Mouse (Mus musculus): ENCODE results near the gene Tusc1. TPM values are rescaled to one million over a fixed set of nuclear protein-coding genes. Genes with fewer than 3 reads are reported as not detected.
A peak's percentile ranks its signal among the peaks of the same experiment; 100 is the strongest.

Gene Tusc1
- total RNA-seq (2015; ENCODE audit: low replicate concordance) (28.5 and 42.5 TPM in 2 replicates), total RNA-seq (2017; ENCODE audit: low replicate concordance) (8.5 and 15.9 TPM in 2 replicates)

GRCm38 (mm10) chr4:93335118-93336003, at the start of gene Tusc1:
Gene Tusc1, minus strand, starts transcription at chr4:93335511.
- peak; percentile 78 for ATAC-seq (replicated peaks; ENCODE audit: low FRiP score, poor library complexity, severe bottlenecking)

- ATAC-seq (replicated peaks; ENCODE audit: low FRiP score, poor library complexity, severe bottlenecking): peak; percentile 77
Measured at GRCm38 (mm10) chr4:93352930-93353329, 17.6 kb upstream of the Tusc1 start.

GRCm38 (mm10) chr4:93344357-93344756, 9.0 kb upstream of the Tusc1 start:
- ATAC-seq (replicated peaks; ENCODE audit: low FRiP score, poor library complexity, severe bottlenecking): no peak

- ATAC-seq (replicated peaks; ENCODE audit: low FRiP score, poor library complexity, severe bottlenecking): no peak
Measured at GRCm38 (mm10) chr4:93341568-93341967, 6.3 kb upstream of the Tusc1 start.

GRCm38 (mm10) chr4:93337977-93338376, 2.7 kb upstream of the Tusc1 start:
- no peak for ATAC-seq (replicated peaks; ENCODE audit: low FRiP score, poor library complexity, severe bottlenecking)

- ATAC-seq (replicated peaks; ENCODE audit: low FRiP score, poor library complexity, severe bottlenecking): peak; percentile 92
Measured at GRCm38 (mm10) chr4:93334636-93335117, 634 bp downstream of the Tusc1 start.

- no peak for ATAC-seq (replicated peaks; ENCODE audit: low FRiP score, poor library complexity, severe bottlenecking)
Measured at GRCm38 (mm10) chr4:93307486-93307885, 27.8 kb downstream of the Tusc1 start.

- ATAC-seq (replicated peaks; ENCODE audit: low FRiP score, poor library complexity, severe bottlenecking): no peak
Measured at GRCm38 (mm10) chr4:93286065-93286464, 49.2 kb downstream of the Tusc1 start.
